ENCODE assay signal across 9 mouse cellular contexts in the genomic region with DNA sequence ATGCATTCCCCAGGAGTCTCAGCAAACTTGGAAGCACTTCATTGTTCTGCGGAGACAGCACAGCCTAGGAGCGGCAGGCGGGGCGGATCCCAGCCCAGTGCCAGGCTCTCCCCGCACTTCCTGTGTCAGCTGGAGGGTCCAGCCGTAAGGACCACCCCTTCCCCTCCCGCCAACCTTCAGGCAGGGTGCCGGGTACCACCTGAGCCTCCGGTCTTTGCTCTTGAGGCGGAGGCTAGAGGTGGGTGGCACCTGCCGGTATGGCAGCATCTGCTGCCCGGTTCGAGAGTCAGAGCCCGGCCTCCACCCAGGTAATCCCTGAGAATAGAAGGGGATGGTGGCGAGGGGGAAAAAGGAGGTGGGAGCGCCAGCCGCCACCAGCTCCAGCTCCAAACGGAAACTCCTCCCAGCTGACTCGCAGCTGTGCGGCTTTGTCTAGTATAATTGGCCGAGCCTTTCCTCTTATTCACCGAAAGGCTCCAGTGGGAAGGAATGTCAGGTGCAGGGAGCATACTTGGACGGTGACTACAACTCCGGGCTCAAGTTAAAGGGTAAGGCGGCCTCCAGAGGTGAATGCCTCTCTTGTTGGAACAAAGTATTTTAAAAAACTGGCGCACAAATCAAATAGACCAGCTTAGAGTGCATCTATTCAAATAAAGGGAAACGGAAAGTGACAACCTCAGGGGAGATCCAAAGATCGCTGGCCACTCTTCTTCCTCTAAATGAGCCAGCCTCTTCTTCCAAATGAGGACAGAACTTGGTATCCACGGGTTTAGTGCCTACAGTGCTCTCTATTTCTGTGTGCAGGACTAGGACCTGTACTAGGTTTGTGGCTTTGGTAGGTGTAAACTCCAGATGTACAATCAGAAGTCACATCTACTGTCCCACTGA.
DNase-seq lines count a peak whose midpoint lies in the region; ATAC-seq and TF ChIP-seq lines count a peak whose summit lies in the region.
"Had no signal": no experiment of that assay in that cellular context is flagged by ENCODE, and none has a peak within 500 bp of the region (broad histone marks: within the 10 kb centered on the region; RNA-seq: fewer than 3 reads in every experiment).

No protein-coding gene starts in this region.

- no peaks in the 10 kb centered on the region for H3K9me3 ChIP-seq in embryonic facial prominence, embryonic 10.5 days
- H3K9me3 ChIP-seq in midbrain, embryonic 16.5 days (replicated peaks; ENCODE audit: control insufficient read depth, low read length, poor library complexity, severe bottlenecking) = no peaks in the 10 kb centered on the region
- no peaks in the 10 kb centered on the region for H3K9me3 ChIP-seq in stomach, postnatal 0 days (ENCODE audit: control insufficient read depth, low read length)

- no peak for DNase-seq in frontal cortex, postnatal 14 days (ENCODE audit: low spot score in 2 of 2)
- DNase-seq in embryonic facial prominence, embryonic 10.5 days (ENCODE audit: low spot score) = peak; percentile 68
- peak; percentile 71 to 72 for DNase-seq in heart, adult 2 months
- peak; percentile 48 for DNase-seq in kidney, adult 11 months
- DNase-seq in liver = peak; percentile 40
- peak; percentile 67 for DNase-seq in stomach, postnatal 0 days (ENCODE audit: low spot score)

- peak; percentile 87 for ATAC-seq in frontal cortex, adult (ENCODE audit: low TSS enrichment)
- ATAC-seq in midbrain, embryonic 16.5 days = peak; percentile 96
- ATAC-seq in stomach, postnatal 0 days (ENCODE audit: low FRiP score, low TSS enrichment) = peak; percentile 90

- peak overlapping the region; percentile 82 for H3K27ac ChIP-seq in embryonic facial prominence, embryonic 10.5 days (replicated peaks)
- H3K27ac ChIP-seq in heart, adult 2 months = peak overlapping the region; percentile 79
- peak overlapping the region; percentile 79 for H3K27ac ChIP-seq in midbrain, embryonic 16.5 days (ENCODE audit: low read length)
- peak overlapping the region; percentile 72 for H3K27ac ChIP-seq in stomach, postnatal 0 days (replicated peaks)

- peaks cover 14% of the 10 kb centered on the region for H3K4me1 ChIP-seq in embryonic facial prominence, embryonic 10.5 days
- peaks cover 3% of the 10 kb centered on the region for H3K4me1 ChIP-seq in heart, adult 2 months (ENCODE audit: control insufficient read depth, insufficient read depth, low read length)
- peaks cover 32% of the 10 kb centered on the region for H3K4me1 ChIP-seq in midbrain, embryonic 16.5 days (ENCODE audit: control insufficient read depth, insufficient read depth, low read length)
- H3K4me1 ChIP-seq in stomach, postnatal 0 days (replicated peaks; ENCODE audit: control insufficient read depth, insufficient read depth) = no peaks in the 10 kb centered on the region; the same call in 1 of the 2 replicates

- H3K9ac ChIP-seq in heart, adult 2 months (ENCODE audit: low read depth, low read length) = peak overlapping the region; percentile 85
- H3K9ac ChIP-seq in midbrain, embryonic 16.5 days (ENCODE audit: low read depth, low read length) = peak overlapping the region; percentile 76
- H3K9ac ChIP-seq in stomach, postnatal 0 days (ENCODE audit: low read length) = peak overlapping the region; percentile 66

- TF ChIP-seq EP300 in heart, adult 2 months (IDR thresholded peaks at IDR 0.05; ENCODE audit: insufficient read depth, low read depth, low read length) = 0 out of 2 replicates have a peak, but pooled peaks have one; percentile 10
- TF ChIP-seq EP300 in stomach, postnatal 0 days (optimal IDR thresholded peaks at IDR 0.05) = no peak

- H3K36me3 ChIP-seq in embryonic facial prominence, embryonic 10.5 days (replicated peaks) = no peaks in the 10 kb centered on the region
- peaks cover 2% of the 10 kb centered on the region; the same call in 1 of the 2 replicates for H3K36me3 ChIP-seq in heart, adult 2 months (ENCODE audit: control insufficient read depth, insufficient read depth, low read length)
- no peaks in the 10 kb centered on the region for H3K36me3 ChIP-seq in midbrain, embryonic 16.5 days (ENCODE audit: control insufficient read depth, insufficient read depth, low read length)
- H3K36me3 ChIP-seq in stomach, postnatal 0 days (ENCODE audit: control insufficient read depth, insufficient read depth, low read length) = no peaks in the 10 kb centered on the region

- intact Hi-C loops in heart, adult 2 months (cut with DNase I) = loop anchor here (5.0 kb wide), 1 partner anchor 35 kb away; no protein-coding TSS in a partner anchor

- TF ChIP-seq POLR2A in heart, adult 2 months (IDR thresholded peaks at IDR 0.05; ENCODE audit: insufficient read depth, low read depth, low read length) = no peak

- peak; percentile 41 for TF ChIP-seq CTCF in heart, adult 2 months (IDR thresholded peaks at IDR 0.05)
- TF ChIP-seq CTCF in stomach, postnatal 0 days (IDR thresholded peaks at IDR 0.05; ENCODE audit: low read depth) = peak; percentile 30

- under 1% methylated on average over 29 of the region's 29 CpGs for WGBS in embryonic facial prominence, embryonic 10.5 days
- 2% methylated on average over 29 of the region's 29 CpGs for WGBS in heart, adult 2 months
- WGBS in midbrain, embryonic 16.5 days = 0% methylated on average over 29 of the region's 29 CpGs
- whole genome bisulfite sequencing in stomach, postnatal 0 days = 4% methylated on average over 29 of the region's 29 CpGs

- H3K4me2 ChIP-seq in midbrain, embryonic 16.5 days (ENCODE audit: low read length) = peak overlapping the region; percentile 56
- H3K4me2 ChIP-seq in stomach, postnatal 0 days (replicated peaks; ENCODE audit: low read depth) = peak overlapping the region; percentile 97

- H3K27me3 ChIP-seq in embryonic facial prominence, embryonic 10.5 days (replicated peaks; ENCODE audit: low read depth, poor library complexity, severe bottlenecking) = no peaks in the 10 kb centered on the region
- H3K27me3 ChIP-seq in heart, adult 2 months (ENCODE audit: control insufficient read depth, insufficient read depth, low read length) = no peaks in the 10 kb centered on the region
- no peaks in the 10 kb centered on the region for H3K27me3 ChIP-seq in midbrain, embryonic 16.5 days (ENCODE audit: control insufficient read depth, insufficient read depth, low read depth, low read length)
- no peaks in the 10 kb centered on the region for H3K27me3 ChIP-seq in stomach, postnatal 0 days (ENCODE audit: control insufficient read depth, insufficient read depth, low read length)
- H3K27me3 ChIP-seq: CH12.LX had no signal

- no peaks in the 10 kb centered on the region; the same call in 1 of the 2 replicates for H3K79me2 ChIP-seq in heart, adult 2 months (replicated peaks; ENCODE audit: control insufficient read depth, insufficient read depth, low read length)

- H3K4me3 ChIP-seq in embryonic facial prominence, embryonic 10.5 days = peak overlapping the region; percentile 73
- peak overlapping the region; percentile 68 for H3K4me3 ChIP-seq in heart, adult 2 months
- H3K4me3 ChIP-seq in midbrain, embryonic 16.5 days (ENCODE audit: low read depth, low read length) = peak overlapping the region; percentile 56
- H3K4me3 ChIP-seq in stomach, postnatal 0 days (ENCODE audit: low read depth, low read length) = peak overlapping the region; percentile 61

Comparison
In these comparisons a context has a peak if more than half of its experiments do, and no peak if none do; other contexts are left out.
1. DNase-seq: peak in embryonic facial prominence, embryonic 10.5 days (single experiment), heart, adult 2 months (2 of 2), kidney, adult 11 months (single experiment), liver (single experiment) and stomach, postnatal 0 days (single experiment); none in frontal cortex, postnatal 14 days (0 of 2).
2. Peak in every context shown above with its lines, with median percentiles within 50 percentile points of each other: ATAC-seq, H3K27ac ChIP-seq, H3K4me3 ChIP-seq and H3K9ac ChIP-seq.